Mouse (Mus musculus): ENCODE measurements around the gene Arhgef10l.

GRCm38 (mm10) chr4:140528443-140528842, 137.4 kb downstream of the Arhgef10l start:
- TF ChIP-seq POLR2A (IDR thresholded peaks at IDR 0.05; ENCODE audit: insufficient read length, low read depth) (no peak), MYOG (IDR thresholded peaks at IDR 0.05; ENCODE audit: control insufficient read depth in 1 of 3, insufficient read depth in 1 of 3, insufficient read length in 2 of 3, low read depth in 2 of 3) (no peak)
